Comparison of ENCODE assay signal across 13 mouse cellular contexts in the genomic region with DNA sequence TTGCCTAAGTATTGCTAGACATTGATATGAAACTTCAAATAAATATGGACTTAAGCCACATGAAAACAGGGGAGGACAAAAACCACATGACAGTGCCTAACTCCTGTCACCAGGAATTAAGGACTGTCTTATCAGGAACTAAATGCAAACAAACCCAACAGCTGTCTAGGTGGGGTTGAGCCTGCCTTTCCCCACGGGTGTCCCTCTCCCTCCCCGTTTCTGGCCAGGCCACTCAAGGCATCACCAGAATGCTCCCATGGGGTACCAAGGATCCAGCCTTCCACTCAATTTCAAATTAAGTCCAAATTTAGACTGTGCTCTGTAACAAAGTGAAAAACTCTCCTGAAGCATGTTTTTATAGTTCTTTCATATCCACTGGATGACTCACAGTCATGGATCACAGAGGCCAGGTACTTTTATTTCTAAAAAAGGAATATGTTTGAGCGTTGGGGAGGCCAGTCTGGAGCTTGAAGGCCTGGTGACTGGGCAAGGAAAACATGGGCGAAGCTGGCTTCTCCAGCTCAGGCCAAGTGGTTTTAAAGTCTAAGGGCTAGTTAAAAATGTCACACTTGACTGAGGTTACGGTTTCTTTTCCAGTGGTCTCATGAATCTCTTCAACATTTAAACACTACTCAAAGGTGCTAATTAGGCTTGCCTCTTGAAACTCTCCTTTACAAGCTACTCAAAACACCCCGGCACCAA. TPM values are rescaled to one million over a fixed set of nuclear protein-coding genes. Genes with fewer than 3 reads are reported as not detected.
DNase-seq lines count a peak whose midpoint lies in the region; ATAC-seq and TF ChIP-seq lines count a peak whose summit lies in the region.
"Had no signal": no experiment of that assay in that cellular context is flagged by ENCODE, and none has a peak within 500 bp of the region (broad histone marks: within the 10 kb centered on the region; RNA-seq: fewer than 3 reads in every experiment).

No protein-coding gene starts in this region.

- ATAC-seq in heart, embryonic 15.5 days (replicated peaks; ENCODE audit: insufficient number of reproducible peaks, insufficient read depth, low FRiP score, low read depth) = no peak
- no peak for ATAC-seq in liver, embryonic 12.5 days
- no peak for ATAC-seq in intestine, embryonic 14.5 days (replicated peaks; ENCODE audit: low FRiP score, low TSS enrichment, low read depth)

- H3K9ac ChIP-seq in heart, embryonic 15.5 days = no peak overlapping the region
- H3K9ac ChIP-seq in liver, adult 2 months (ENCODE audit: low read depth, low read length) = no peak overlapping the region
- H3K9ac ChIP-seq in liver, embryonic 12.5 days = no peak overlapping the region
- no peak overlapping the region for H3K9ac ChIP-seq in intestine, embryonic 14.5 days (ENCODE audit: low read length)

- no peak overlapping the region for H3ac ChIP-seq in myocyte (ENCODE audit: control insufficient read depth, insufficient read length)

- H3K36me3 ChIP-seq in heart, embryonic 15.5 days = no peaks in the 10 kb centered on the region
- H3K36me3 ChIP-seq in liver, adult 2 months (ENCODE audit: control insufficient read depth, insufficient read depth, low read length) = no peaks in the 10 kb centered on the region
- H3K36me3 ChIP-seq in liver, embryonic 12.5 days = no peaks in the 10 kb centered on the region; the same call in 1 of the 2 replicates
- H3K36me3 ChIP-seq in intestine, embryonic 14.5 days (ENCODE audit: control insufficient read depth, insufficient read depth, low read length) = no peaks in the 10 kb centered on the region
- no peaks in the 10 kb centered on the region for H3K36me3 ChIP-seq in myocyte (ENCODE audit: control insufficient read depth, insufficient read depth)

- 44% methylated on average over 6 of the region's 6 CpGs for WGBS in heart, embryonic 15.5 days
- WGBS in liver, adult 2 months = 61% methylated on average over 6 of the region's 6 CpGs
- 51% methylated on average over 6 of the region's 6 CpGs for WGBS in liver, embryonic 12.5 days (ENCODE audit: insufficient replicate concordance)
- 62% methylated on average over 6 of the region's 6 CpGs for WGBS in intestine, embryonic 14.5 days

- H3K27me3 ChIP-seq in heart, embryonic 15.5 days = no peaks in the 10 kb centered on the region
- no peaks in the 10 kb centered on the region for H3K27me3 ChIP-seq in liver, adult 2 months (ENCODE audit: control insufficient read depth, insufficient read depth, low read length)
- H3K27me3 ChIP-seq in liver, embryonic 12.5 days (replicated peaks) = no peaks in the 10 kb centered on the region
- H3K27me3 ChIP-seq in intestine, embryonic 14.5 days (replicated peaks; ENCODE audit: control insufficient read depth, insufficient read depth, low read length) = no peaks in the 10 kb centered on the region
- no peaks in the 10 kb centered on the region for H3K27me3 ChIP-seq in myocyte (ENCODE audit: control insufficient read depth, insufficient read depth, insufficient read length)

- no peaks in the 10 kb centered on the region for H3K9me3 ChIP-seq in heart, embryonic 15.5 days (replicated peaks)
- no peaks in the 10 kb centered on the region for H3K9me3 ChIP-seq in liver, embryonic 12.5 days (replicated peaks)
- no peaks in the 10 kb centered on the region for H3K9me3 ChIP-seq in intestine, embryonic 14.5 days (ENCODE audit: control insufficient read depth, low read length)

- no peak for DNase-seq in heart, adult 9 months (ENCODE audit: low spot score in 2 of 2)
- no peak for DNase-seq in liver, adult 2 months (ENCODE audit: extremely low read depth, low read depth, low spot score)
- no peak for DNase-seq in intestine, embryonic 14.5 days (ENCODE audit: low spot score)
- no peak for DNase-seq in layer of hippocampus, adult 2 months (ENCODE audit: low spot score in 2 of 2)
- no peak for DNase-seq in gastrocnemius, adult 18-20 months (ENCODE audit: low spot score)
- DNase-seq: adrenal gland, postnatal 36 days; cerebellum, postnatal 36 days; heart, postnatal 14 days; right cerebral cortex, postnatal 25 days had no signal

- H3K79me2 ChIP-seq in liver, adult 2 months (ENCODE audit: control insufficient read depth, insufficient read depth, low read length) = peaks cover 48% of the 10 kb centered on the region
- H3K79me2 ChIP-seq in myocyte (ENCODE audit: control insufficient read depth, insufficient read depth) = peaks cover 100% of the 10 kb centered on the region

- H3K27ac ChIP-seq in heart, embryonic 15.5 days = peak overlapping the region; percentile 26; the same call in 1 of the 2 replicates
- H3K27ac ChIP-seq in liver, adult 2 months (replicated peaks; ENCODE audit: insufficient read depth, low read depth, low read length) = peak overlapping the region; percentile 2; the same call in 1 of the 2 replicates
- H3K27ac ChIP-seq in liver, embryonic 12.5 days = no peak overlapping the region
- H3K27ac ChIP-seq in intestine, embryonic 14.5 days (ENCODE audit: low read depth) = 0 out of 2 replicates have a peak overlapping the region, but pooled peaks have one; percentile 33
- no peak overlapping the region for H3K27ac ChIP-seq in layer of hippocampus, adult 2 months

- H3K4me3 ChIP-seq in heart, embryonic 15.5 days = no peak overlapping the region
- no peak overlapping the region for H3K4me3 ChIP-seq in liver, adult 2 months (ENCODE audit: insufficient read depth, low read depth, low read length)
- H3K4me3 ChIP-seq in liver, embryonic 12.5 days = no peak overlapping the region
- no peak overlapping the region for H3K4me3 ChIP-seq in intestine, embryonic 14.5 days (ENCODE audit: low read depth, low read length)
- no peak overlapping the region for H3K4me3 ChIP-seq in myocyte
- no peak overlapping the region for H3K4me3 ChIP-seq in layer of hippocampus, adult 2 months

- no peak for TF ChIP-seq CTCF in liver, adult 2 months (IDR thresholded peaks at IDR 0.05; ENCODE audit: low read depth, low read length)
- no peak for TF ChIP-seq CTCF in layer of hippocampus, adult 2 months (conservative IDR thresholded peaks at IDR 0.05)

- H3K4me2 ChIP-seq in heart, embryonic 15.5 days = no peak overlapping the region
- H3K4me2 ChIP-seq in liver, embryonic 12.5 days = no peak overlapping the region
- no peak overlapping the region for H3K4me2 ChIP-seq in intestine, embryonic 14.5 days (ENCODE audit: low read length)
- H3K4me2 ChIP-seq in myocyte (ENCODE audit: low read depth) = peak overlapping the region; percentile 47
- H3K4me2 ChIP-seq: midbrain, embryonic 11.5 days had no signal

- peaks cover 85% of the 10 kb centered on the region for H3K4me1 ChIP-seq in heart, embryonic 15.5 days (replicated peaks)
- H3K4me1 ChIP-seq in liver, adult 2 months (ENCODE audit: control insufficient read depth, insufficient read depth, low read length) = peaks cover 18% of the 10 kb centered on the region
- H3K4me1 ChIP-seq in liver, embryonic 12.5 days = peaks cover 43% of the 10 kb centered on the region
- peaks cover 32% of the 10 kb centered on the region for H3K4me1 ChIP-seq in intestine, embryonic 14.5 days (replicated peaks; ENCODE audit: control insufficient read depth, insufficient read depth, low read length)

- TF ChIP-seq POLR2A in liver, adult 2 months (IDR thresholded peaks at IDR 0.05; ENCODE audit: extremely low read depth, insufficient read depth, low read length) = no peak
- no peak for TF ChIP-seq POLR2A in myocyte (IDR thresholded peaks at IDR 0.05; ENCODE audit: insufficient read length, low read depth)

TF ChIP-seq in myocyte, 11 proteins besides CTCF, POLR2A, EP300 and RAD21:
- no peak for TF ChIP-seq TCF3 (IDR thresholded peaks at IDR 0.05; ENCODE audit: insufficient read length, low read depth)
- TF ChIP-seq CEBPB (IDR thresholded peaks at IDR 0.05; ENCODE audit: insufficient read depth, poor library complexity, severe bottlenecking) = no peak
- peak in 2 of 3 experiments; percentile 30 to 80 for TF ChIP-seq MYOD1 (IDR thresholded peaks at IDR 0.05; ENCODE audit: control insufficient read depth in 1 of 3, insufficient read length in 2 of 3, low read depth in 2 of 3)
- no peak for TF ChIP-seq USF1 (IDR thresholded peaks at IDR 0.05; ENCODE audit: low read depth)
- TF ChIP-seq TCF12 (IDR thresholded peaks at IDR 0.05; ENCODE audit: insufficient read depth, poor library complexity, severe bottlenecking) = peak; percentile 22
- TF ChIP-seq MYOG (IDR thresholded peaks at IDR 0.05; ENCODE audit: control insufficient read depth in 1 of 3, insufficient read depth in 1 of 3, insufficient read length in 2 of 3, low read depth in 2 of 3) = peak in 1 of 3 experiments; percentile 68

RNA-seq across cellular contexts. Expression of gene Trio, which starts 33.6 kb away (rescaled TPM):
- polyA plus RNA-seq in heart, embryonic 15.5 days (2015; fragmentation: Nextera tagmentation; extraction: Ambion mirVana) = 16.2 and 18.5 TPM in 2 replicates
- 17.9 and 25.4 TPM in 2 replicates for total RNA-seq in liver, adult 2 months (2014; rRNA removed)
- 5.8 and 10.6 TPM in 2 replicates for polyA plus RNA-seq in liver, adult 2 months (2012; rRNA removed)
- 5.2 and 5.6 TPM in 2 replicates for polyA plus RNA-seq in liver, embryonic 12.5 days (2016; fragmentation: Nextera tagmentation; extraction: Ambion mirVana)
- 34.7 and 35.3 TPM in 2 replicates for polyA plus RNA-seq in intestine, embryonic 14.5 days (2014; fragmentation: Nextera tagmentation; extraction: Ambion mirVana)
- 56.3 TPM for polyA plus RNA-seq in myocyte (2012; fragmentation: generic; extraction: Trizol)
- total RNA-seq in layer of hippocampus, adult 2 months (2021) = 100 to 1,000 TPM; 321 to 333 TPM
- total RNA-seq in gastrocnemius, adult 18-20 months (2021) = 10 to 100 TPM; 21.1 to 33.0 TPM

Comparison
In these comparisons a context has a peak if more than half of its experiments do, and no peak if none do; other contexts are left out.
1. H3K27ac ChIP-seq: peak in heart, embryonic 15.5 days (single experiment), liver, adult 2 months (single experiment) and intestine, embryonic 14.5 days (single experiment); none in liver, embryonic 12.5 days (single experiment) and layer of hippocampus, adult 2 months (single experiment).